Mouse (Mus musculus): ENCODE measurements around the gene Tcf7l1. TPM values are rescaled to one million over a fixed set of nuclear protein-coding genes. Genes with fewer than 3 reads are reported as not detected.
"Not testable (repeated sequence)": the region's sequence is repeated elsewhere in the genome, so short reads cannot be mapped to it uniquely, and the experiment has no call there.

Gene Tcf7l1
- 42.3 and 46.3 TPM in 2 replicates for polyA plus RNA-seq (2014; fragmentation: Nextera tagmentation; extraction: Ambion mirVana)

DNA sequence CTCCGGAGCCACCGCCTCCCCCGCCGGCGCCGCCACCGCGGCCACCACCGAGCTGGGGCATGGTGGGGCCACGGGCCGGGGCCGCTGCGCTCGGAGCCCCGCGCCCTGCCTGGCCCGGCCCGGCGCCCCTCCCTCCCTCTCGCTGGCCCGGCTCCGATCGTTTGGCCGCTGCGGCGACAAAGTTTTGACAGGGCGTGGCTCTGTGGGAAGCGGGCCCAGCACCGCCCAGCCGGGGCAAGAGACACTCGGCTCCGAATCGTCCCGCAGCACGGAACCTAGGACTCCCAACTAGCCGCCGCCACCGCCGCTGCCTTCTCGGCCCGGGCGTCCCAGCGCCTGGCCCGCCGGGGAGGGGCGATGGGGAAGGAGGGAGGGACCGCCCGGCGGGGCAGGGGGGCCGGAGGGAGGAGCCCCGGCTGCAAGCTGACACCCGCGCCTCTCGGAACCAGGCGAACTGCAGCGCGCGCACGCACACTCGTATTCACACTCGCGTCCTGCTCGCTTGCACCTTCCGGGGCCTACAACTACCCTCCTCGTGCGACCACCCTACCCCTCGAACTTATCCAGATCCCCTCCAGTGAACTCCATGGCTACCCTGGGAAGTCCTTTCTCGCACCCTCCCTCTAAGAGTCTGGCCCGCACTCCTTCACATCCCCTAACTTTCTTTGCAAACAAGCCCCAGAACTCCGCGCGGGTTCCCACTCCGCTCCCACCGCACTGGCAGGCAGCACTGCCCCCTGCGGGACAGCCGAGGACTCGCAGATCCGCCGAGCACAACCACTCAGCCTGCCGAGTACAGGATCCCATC is at the start of gene Tcf7l1:
Gene Tcf7l1 (minus strand): TSS at position 363 of the 808 bp plus-strand sequence.
- peak; percentile 96 for DNase-seq (ENCODE audit: low spot score)
- no peaks in the 10 kb centered on the region for H3K27me3 ChIP-seq (replicated peaks; ENCODE audit: control insufficient read depth, insufficient read depth, low read length)
- under 1% methylated on average over 17 of the region's 80 CpGs for WGBS
- peak within 1 kb of the TSS; percentile 65 for H3K4me2 ChIP-seq (ENCODE audit: low read depth, low read length)
- peak within 1 kb of the TSS; percentile 95 for H3K9ac ChIP-seq (ENCODE audit: low read depth, low read length)
- ATAC-seq (ENCODE audit: low read depth), result peak; percentile 94
- H3K27ac ChIP-seq (replicated peaks; ENCODE audit: low read depth, low read length), result peak within 1 kb of the TSS; percentile 95
- no peaks in the 10 kb centered on the region for H3K9me3 ChIP-seq (ENCODE audit: control insufficient read depth, low read length)
- peaks cover 22% of the 10 kb centered on the region for H3K36me3 ChIP-seq (ENCODE audit: control insufficient read depth, insufficient read depth, low read length)
- peak within 1 kb of the TSS; percentile 94 for H3K4me3 ChIP-seq (ENCODE audit: low read depth, low read length)
- H3K4me1 ChIP-seq (ENCODE audit: control insufficient read depth, insufficient read depth, low read length), result peaks cover 15% of the 10 kb centered on the region

DNA sequence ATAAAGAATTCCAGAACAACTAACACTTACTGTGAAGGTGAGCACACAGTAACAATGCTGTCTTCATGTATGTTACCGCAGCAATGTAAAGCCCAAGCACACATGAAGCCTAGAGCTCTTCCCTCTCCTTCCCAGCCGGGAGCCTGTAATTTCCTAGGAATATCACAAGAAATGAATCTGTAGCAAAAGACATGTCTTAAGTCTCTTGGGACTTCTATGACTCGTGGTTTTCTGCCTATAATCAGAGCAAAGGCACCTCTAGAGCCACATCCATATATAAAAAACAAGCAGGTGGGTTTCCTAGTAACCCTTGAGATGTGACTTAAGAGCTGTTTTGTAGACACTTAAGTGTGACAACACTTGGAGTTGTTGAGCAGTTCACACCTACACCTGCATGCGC is 48.7 kb upstream of the Tcf7l1 start:
- Histone ChIP-seq H3K27me3 (replicated peaks; ENCODE audit: control insufficient read depth, insufficient read depth, low read length) (no peaks in the 10 kb centered on the region), H3K36me3 (ENCODE audit: control insufficient read depth, insufficient read depth, low read length) (peaks cover 35% of the 10 kb centered on the region), H3K9me3 (ENCODE audit: control insufficient read depth, low read length) (no peaks in the 10 kb centered on the region), H3K4me1 (ENCODE audit: control insufficient read depth, insufficient read depth, low read length) (no peaks in the 10 kb centered on the region), H3K9ac (ENCODE audit: low read depth, low read length) (no peak overlapping the region), H3K4me3 (ENCODE audit: low read depth, low read length) (no peak overlapping the region), H3K27ac (replicated peaks; ENCODE audit: low read depth, low read length) (no peak overlapping the region), H3K4me2 (ENCODE audit: low read depth, low read length) (no peak overlapping the region)
- WGBS, result 82% methylated on average over 4 of the region's 4 CpGs
- ATAC-seq (ENCODE audit: low read depth), result no peak
- no peak for DNase-seq (ENCODE audit: low spot score)

DNA sequence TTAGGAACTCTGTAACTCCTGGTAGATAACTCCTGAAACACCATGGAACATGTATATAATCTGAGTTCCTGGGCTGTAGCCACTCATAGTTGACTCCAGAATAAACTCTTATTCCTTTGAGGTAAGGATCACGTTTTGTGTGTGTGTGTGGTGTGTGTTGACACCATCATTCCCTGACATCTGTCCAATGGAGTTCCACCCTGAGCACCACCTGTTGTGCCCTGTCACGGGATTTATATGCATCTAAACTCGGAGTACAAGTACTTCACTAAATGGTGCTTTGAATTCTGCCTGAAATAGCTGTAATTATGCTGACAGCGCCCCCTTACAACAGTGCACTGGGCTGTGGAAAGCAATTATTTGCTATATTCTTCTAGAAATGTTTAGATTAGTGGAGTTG is 45.5 kb upstream of the Tcf7l1 start:
- DNase-seq (ENCODE audit: low spot score) (no peak), ATAC-seq (ENCODE audit: low read depth) (no peak)
- Histone ChIP-seq H3K27ac (replicated peaks; ENCODE audit: low read depth, low read length) (no peak overlapping the region), H3K4me2 (ENCODE audit: low read depth, low read length) (no peak overlapping the region), H3K4me1 (ENCODE audit: control insufficient read depth, insufficient read depth, low read length) (no peaks in the 10 kb centered on the region), H3K4me3 (ENCODE audit: low read depth, low read length) (no peak overlapping the region), H3K36me3 (ENCODE audit: control insufficient read depth, insufficient read depth, low read length) (peaks cover 5% of the 10 kb centered on the region; the same call in 1 of the 2 replicates), H3K9ac (ENCODE audit: low read depth, low read length) (no peak overlapping the region), H3K27me3 (replicated peaks; ENCODE audit: control insufficient read depth, insufficient read depth, low read length) (no peaks in the 10 kb centered on the region), H3K9me3 (ENCODE audit: control insufficient read depth, low read length) (no peaks in the 10 kb centered on the region)
- WGBS, result 66% methylated on average over 4 of the region's 4 CpGs

DNA sequence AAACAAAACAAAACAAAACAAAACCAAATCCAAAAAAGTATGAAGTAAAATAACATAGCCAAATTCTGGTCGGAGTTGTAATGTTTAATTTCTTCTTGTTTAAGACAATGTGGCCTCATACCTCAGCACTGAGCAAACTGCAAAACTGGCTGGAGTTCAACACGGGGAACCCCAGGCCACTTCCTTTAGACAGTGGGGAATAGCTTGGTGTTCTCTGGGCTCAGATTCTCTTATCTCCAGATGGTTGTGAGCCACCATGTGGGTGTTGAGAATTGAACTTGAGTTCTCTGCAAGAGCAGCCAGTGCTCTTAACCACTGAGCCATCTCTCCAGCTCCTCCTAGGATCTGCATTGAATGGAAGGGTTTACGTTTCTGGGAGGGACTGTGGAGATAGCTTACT is 42.8 kb upstream of the Tcf7l1 start:
- no peak overlapping the region for H3K27ac ChIP-seq (replicated peaks; ENCODE audit: low read depth, low read length)
- H3K4me1 ChIP-seq (ENCODE audit: control insufficient read depth, insufficient read depth, low read length), result no peaks in the 10 kb centered on the region
- no peaks in the 10 kb centered on the region for H3K9me3 ChIP-seq (ENCODE audit: control insufficient read depth, low read length)
- no peak overlapping the region for H3K4me3 ChIP-seq (ENCODE audit: low read depth, low read length)
- H3K4me2 ChIP-seq (ENCODE audit: low read depth, low read length), result no peak overlapping the region
- H3K9ac ChIP-seq (ENCODE audit: low read depth, low read length), result no peak overlapping the region
- WGBS, result 57% methylated on average over 3 of the region's 3 CpGs
- H3K36me3 ChIP-seq (ENCODE audit: control insufficient read depth, insufficient read depth, low read length), result no peaks in the 10 kb centered on the region
- H3K27me3 ChIP-seq (replicated peaks; ENCODE audit: control insufficient read depth, insufficient read depth, low read length), result no peaks in the 10 kb centered on the region
- DNase-seq (ENCODE audit: low spot score), result no peak
- ATAC-seq (ENCODE audit: low read depth), result no peak

DNA sequence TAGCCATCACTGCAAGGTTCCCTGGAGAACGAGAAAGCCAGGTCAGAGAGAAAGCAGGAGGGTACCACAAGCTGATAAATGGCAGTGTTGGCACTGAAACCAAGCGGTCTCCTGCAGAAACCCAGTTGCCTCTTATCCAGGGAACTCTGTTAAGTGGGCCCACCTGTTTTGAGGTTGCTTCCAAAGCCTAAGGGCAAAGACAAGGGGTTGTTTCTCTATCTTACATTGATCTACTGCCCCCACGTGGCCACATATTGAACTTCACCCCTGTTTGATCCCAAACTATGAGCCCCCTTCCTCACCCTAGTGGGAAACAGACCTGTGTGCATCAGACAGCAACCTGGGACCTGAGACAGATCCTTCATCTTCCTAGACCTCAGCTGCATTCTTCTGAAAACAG is 42.2 kb upstream of the Tcf7l1 start:
- DNase-seq (ENCODE audit: low spot score) (peak; percentile 83), ATAC-seq (ENCODE audit: low read depth) (0 out of 2 replicates have a peak, but pooled peaks have one; percentile 38)
- Histone ChIP-seq H3K27ac (replicated peaks; ENCODE audit: low read depth, low read length) (no peak overlapping the region), H3K27me3 (replicated peaks; ENCODE audit: control insufficient read depth, insufficient read depth, low read length) (no peaks in the 10 kb centered on the region), H3K9ac (ENCODE audit: low read depth, low read length) (no peak overlapping the region), H3K4me2 (ENCODE audit: low read depth, low read length) (no peak overlapping the region), H3K4me3 (ENCODE audit: low read depth, low read length) (no peak overlapping the region), H3K9me3 (ENCODE audit: control insufficient read depth, low read length) (no peaks in the 10 kb centered on the region), H3K36me3 (ENCODE audit: control insufficient read depth, insufficient read depth, low read length) (no peaks in the 10 kb centered on the region), H3K4me1 (ENCODE audit: control insufficient read depth, insufficient read depth, low read length) (no peaks in the 10 kb centered on the region)
- 22% methylated on average over 3 of the region's 3 CpGs for WGBS

DNA sequence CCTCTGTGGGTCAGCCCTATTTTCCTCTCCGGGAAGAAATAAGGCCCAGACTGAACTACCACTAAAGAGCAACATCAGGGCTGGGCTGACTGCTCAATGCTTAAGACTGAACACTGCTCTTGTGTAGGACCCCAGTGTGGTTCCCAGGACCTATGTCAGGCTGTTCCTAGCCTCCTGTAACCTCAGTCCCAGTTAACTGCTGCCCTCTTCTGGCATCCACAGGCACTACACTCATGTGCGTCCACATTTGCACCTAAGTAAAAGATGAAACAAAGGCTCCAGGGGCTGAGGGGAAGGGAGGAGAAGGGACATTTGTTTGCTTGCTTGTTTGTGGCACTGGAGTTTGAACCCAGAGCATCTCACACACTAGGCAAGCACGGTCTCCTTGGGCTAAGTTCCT is 39.8 kb upstream of the Tcf7l1 start:
- H3K27me3 ChIP-seq (replicated peaks; ENCODE audit: control insufficient read depth, insufficient read depth, low read length), result no peaks in the 10 kb centered on the region
- no peaks in the 10 kb centered on the region for H3K36me3 ChIP-seq (ENCODE audit: control insufficient read depth, insufficient read depth, low read length)
- no peak for DNase-seq (ENCODE audit: low spot score)
- no peak overlapping the region for H3K4me3 ChIP-seq (ENCODE audit: low read depth, low read length)
- H3K4me1 ChIP-seq (ENCODE audit: control insufficient read depth, insufficient read depth, low read length), result 0 out of 2 replicates have a peak, but pooled peaks cover 11% of the 10 kb centered on the region
- no peak overlapping the region for H3K4me2 ChIP-seq (ENCODE audit: low read depth, low read length)
- H3K27ac ChIP-seq (replicated peaks; ENCODE audit: low read depth, low read length), result no peak overlapping the region
- 79% methylated on average over 3 of the region's 3 CpGs for WGBS
- H3K9ac ChIP-seq (ENCODE audit: low read depth, low read length), result no peak overlapping the region
- no peaks in the 10 kb centered on the region for H3K9me3 ChIP-seq (ENCODE audit: control insufficient read depth, low read length)
- no peak for ATAC-seq (ENCODE audit: low read depth)

DNA sequence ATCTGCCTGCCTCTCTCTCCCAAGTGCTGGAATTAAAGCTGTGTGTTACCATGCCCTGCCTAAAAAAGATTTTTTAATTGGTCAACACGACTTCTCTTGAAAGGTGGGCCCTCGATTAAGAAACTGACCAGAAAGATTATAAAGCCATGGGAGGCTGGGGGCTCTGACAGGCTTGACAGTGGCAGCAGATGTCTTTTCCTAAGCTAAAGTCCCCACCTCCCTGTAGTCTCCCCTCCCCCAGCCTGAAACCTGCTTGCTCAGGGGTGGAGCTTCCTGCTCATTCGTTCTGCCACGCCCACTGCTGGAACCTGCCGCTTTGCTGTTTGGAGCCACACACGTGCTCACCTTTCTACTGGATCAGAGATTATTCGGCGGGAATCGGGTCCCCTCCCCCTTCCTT is 39.0 kb upstream of the Tcf7l1 start:
- H3K4me1 ChIP-seq (ENCODE audit: control insufficient read depth, insufficient read depth, low read length), result 0 out of 2 replicates have a peak, but pooled peaks cover 11% of the 10 kb centered on the region
- not testable (repeated sequence) for DNase-seq (ENCODE audit: low spot score); ATAC-seq (ENCODE audit: low read depth); H3K4me2 ChIP-seq (ENCODE audit: low read depth, low read length); H3K4me3 ChIP-seq (ENCODE audit: low read depth, low read length); H3K9ac ChIP-seq (ENCODE audit: low read depth, low read length); H3K27ac ChIP-seq (replicated peaks; ENCODE audit: low read depth, low read length); H3K36me3 ChIP-seq (ENCODE audit: control insufficient read depth, insufficient read depth, low read length); H3K9me3 ChIP-seq (ENCODE audit: control insufficient read depth, low read length); H3K27me3 ChIP-seq (replicated peaks; ENCODE audit: control insufficient read depth, insufficient read depth, low read length)
- 6% methylated on average over 7 of the region's 9 CpGs for WGBS

DNA sequence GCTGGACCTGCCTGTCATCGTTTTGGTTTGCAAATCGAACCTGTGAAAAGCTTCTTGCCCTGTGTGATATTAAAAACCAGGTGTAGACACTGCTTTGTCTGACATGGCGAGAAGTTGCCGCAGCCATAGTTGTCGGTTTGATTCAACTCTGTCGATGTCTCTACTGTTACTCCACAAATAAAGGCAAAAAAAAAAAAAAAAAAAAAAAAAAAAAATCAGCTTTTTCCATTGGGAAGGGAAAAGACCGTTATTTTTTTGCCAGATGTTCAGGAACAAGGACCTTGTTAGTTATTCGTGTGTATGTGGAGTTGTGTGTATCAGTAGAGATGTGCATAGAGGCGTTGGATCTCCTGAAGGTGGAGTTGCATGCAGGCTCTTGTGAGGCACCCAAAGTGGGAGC is 36.7 kb upstream of the Tcf7l1 start:
- Histone ChIP-seq H3K4me1 (ENCODE audit: control insufficient read depth, insufficient read depth, low read length) (0 out of 2 replicates have a peak, but pooled peaks cover 11% of the 10 kb centered on the region), H3K4me3 (ENCODE audit: low read depth, low read length) (no peak overlapping the region), H3K9ac (ENCODE audit: low read depth, low read length) (no peak overlapping the region), H3K9me3 (ENCODE audit: control insufficient read depth, low read length) (no peaks in the 10 kb centered on the region), H3K4me2 (ENCODE audit: low read depth, low read length) (0 out of 2 replicates have a peak overlapping the region, but pooled peaks have one; percentile 47), H3K27me3 (replicated peaks; ENCODE audit: control insufficient read depth, insufficient read depth, low read length) (no peaks in the 10 kb centered on the region), H3K36me3 (ENCODE audit: control insufficient read depth, insufficient read depth, low read length) (no peaks in the 10 kb centered on the region), H3K27ac (replicated peaks; ENCODE audit: low read depth, low read length) (no peak overlapping the region)
- DNase-seq (ENCODE audit: low spot score) (no peak), ATAC-seq (ENCODE audit: low read depth) (no peak)
- 43% methylated on average over 9 of the region's 9 CpGs for WGBS
